Mouse (Mus musculus): ENCODE results near the gene Hnrnpc.
"Not testable (repeated sequence)": the region's sequence is repeated elsewhere in the genome, so short reads cannot be mapped to it uniquely, and the experiment has no call there.

Hnrnpc gene

GRCm38 (mm10) chr14:52103474-52103855, 363 bp downstream of the Hnrnpc start:
- no peak for DNase-seq (ENCODE audit: extremely low read depth, low read depth)

- DNase-seq (ENCODE audit: extremely low read depth, low read depth) = no peak
These were observed 2.3 kb downstream of the Hnrnpc start for GRCm38 (mm10) chr14:52101285-52102157.

GRCm38 (mm10) chr14:52100170-52100960, 3.5 kb downstream of the Hnrnpc start:
- DNase-seq (ENCODE audit: extremely low read depth, low read depth) = no peak

DNA sequence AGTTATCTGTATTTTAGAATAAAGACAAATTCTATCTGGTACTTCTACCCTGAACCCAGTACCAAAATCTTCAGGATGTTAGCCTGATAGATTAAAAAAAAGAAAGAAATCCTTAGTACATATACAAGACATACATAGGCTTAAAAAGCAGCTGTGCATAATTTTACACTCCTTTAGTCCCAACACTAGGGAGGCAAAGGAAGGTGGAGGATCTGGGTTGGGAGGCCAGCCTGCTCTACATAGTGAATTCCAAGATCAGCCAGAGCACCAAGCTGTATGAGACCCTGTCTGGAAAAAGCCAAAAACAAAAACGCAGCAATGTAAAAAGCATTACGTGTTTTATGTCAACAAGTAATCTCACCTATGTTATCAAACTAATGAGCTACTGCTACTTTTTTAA, 4.3 kb downstream of the Hnrnpc start:
- DNase-seq (ENCODE audit: extremely low read depth, low read depth) = no peak

- not testable (repeated sequence) for DNase-seq (ENCODE audit: extremely low read depth, low read depth)
These were observed 5.4 kb downstream of the Hnrnpc start for GRCm38 (mm10) chr14:52098387-52098786.

GRCm38 (mm10) chr14:52097191-52097590, 6.6 kb downstream of the Hnrnpc start:
- not testable (repeated sequence) for DNase-seq (ENCODE audit: extremely low read depth, low read depth)

DNA sequence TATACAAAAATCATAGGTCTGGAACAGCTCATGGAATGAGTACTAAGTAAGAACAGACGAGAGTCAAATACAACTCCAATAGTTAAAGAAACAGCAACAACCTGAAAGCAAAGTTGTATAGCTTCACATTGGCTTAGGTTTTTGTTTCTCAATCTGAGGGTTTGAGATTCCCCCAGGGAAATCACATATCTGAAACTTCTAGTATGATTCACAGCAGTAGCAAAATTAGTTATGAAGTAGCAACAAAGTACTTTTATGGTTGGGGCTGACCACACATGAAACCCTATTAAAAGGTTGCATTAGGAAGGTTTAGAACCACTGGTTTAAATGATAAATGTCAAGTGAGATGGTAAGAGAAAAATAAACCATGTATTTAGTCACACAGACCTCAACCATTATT, 9.3 kb downstream of the Hnrnpc start:
- no peak for DNase-seq (ENCODE audit: extremely low read depth, low read depth)

- DNase-seq (ENCODE audit: extremely low read depth, low read depth) = no peak
These were observed 20.7 kb downstream of the Hnrnpc start for GRCm38 (mm10) chr14:52083083-52083482.

- no peak for DNase-seq (ENCODE audit: extremely low read depth, low read depth)
These were observed 32.2 kb downstream of the Hnrnpc start for GRCm38 (mm10) chr14:52071599-52072137.

DNA sequence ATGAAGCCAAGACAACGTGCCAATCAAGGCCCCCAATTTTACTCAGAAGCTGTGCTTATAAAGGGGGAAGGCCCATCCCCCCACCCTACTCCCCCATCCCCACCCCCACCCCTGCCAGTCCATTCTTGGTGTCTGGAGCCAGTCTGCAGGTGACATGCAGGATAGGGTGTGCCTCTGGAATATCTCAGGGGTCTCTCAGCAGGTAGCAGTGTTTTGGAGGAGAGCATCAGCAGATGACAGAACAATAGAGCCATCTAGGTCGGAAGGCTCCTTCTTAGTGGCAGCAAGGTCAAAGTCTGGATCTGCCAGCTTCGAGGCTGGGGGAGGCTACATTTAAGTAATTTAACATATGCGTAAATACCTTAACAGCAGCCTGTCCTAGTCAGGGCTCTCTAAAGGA, 37.7 kb downstream of the Hnrnpc start:
- no peak for DNase-seq (ENCODE audit: extremely low read depth, low read depth)

DNA sequence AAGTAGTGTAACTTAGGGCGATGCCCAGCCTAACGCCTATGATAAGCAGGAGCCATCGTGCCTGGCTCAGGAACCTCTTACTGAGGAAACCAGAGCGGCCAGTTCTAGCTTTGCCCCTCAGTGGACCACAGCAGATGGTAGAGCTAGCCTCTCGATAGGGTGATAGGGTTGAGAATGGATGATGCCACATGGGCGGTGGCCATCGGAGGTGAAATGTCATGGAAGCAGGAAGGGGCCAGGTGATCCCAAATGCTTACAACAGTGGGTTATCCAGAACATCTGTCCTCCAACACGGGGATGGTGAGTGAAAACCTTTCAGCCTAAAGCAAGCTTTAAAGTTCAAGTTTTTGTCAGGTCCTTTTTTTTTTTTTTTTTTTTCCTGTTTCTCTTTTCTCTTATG, 42.0 kb downstream of the Hnrnpc start:
- no peak for DNase-seq (ENCODE audit: extremely low read depth, low read depth)

- DNase-seq (ENCODE audit: extremely low read depth, low read depth) = no peak
These were observed 43.0 kb downstream of the Hnrnpc start for GRCm38 (mm10) chr14:52060800-52061199.

- no peak for DNase-seq (ENCODE audit: extremely low read depth, low read depth)
These were observed 43.8 kb downstream of the Hnrnpc start for GRCm38 (mm10) chr14:52059982-52060381.

GRCm38 (mm10) chr14:52052720-52053119, 51.1 kb downstream of the Hnrnpc start:
- DNase-seq (ENCODE audit: extremely low read depth, low read depth) = not testable (repeated sequence)

- DNase-seq (ENCODE audit: extremely low read depth, low read depth) = no peak
These were observed 57.8 kb downstream of the Hnrnpc start for GRCm38 (mm10) chr14:52045966-52046565.

GRCm38 (mm10) chr14:52044901-52045678, 58.7 kb downstream of the Hnrnpc start:
- peak; percentile 67 for DNase-seq (ENCODE audit: extremely low read depth, low read depth)

- DNase-seq (ENCODE audit: extremely low read depth, low read depth) = no peak
These were observed 60.4 kb downstream of the Hnrnpc start for GRCm38 (mm10) chr14:52043446-52043845.

- DNase-seq (ENCODE audit: extremely low read depth, low read depth) = not testable (repeated sequence)
These were observed 61.5 kb downstream of the Hnrnpc start, which contains the start of gene Olfr221 for GRCm38 (mm10) chr14:52042359-52042758. Gene Olfr221 (minus strand): TSS chr14:52042459.

DNA sequence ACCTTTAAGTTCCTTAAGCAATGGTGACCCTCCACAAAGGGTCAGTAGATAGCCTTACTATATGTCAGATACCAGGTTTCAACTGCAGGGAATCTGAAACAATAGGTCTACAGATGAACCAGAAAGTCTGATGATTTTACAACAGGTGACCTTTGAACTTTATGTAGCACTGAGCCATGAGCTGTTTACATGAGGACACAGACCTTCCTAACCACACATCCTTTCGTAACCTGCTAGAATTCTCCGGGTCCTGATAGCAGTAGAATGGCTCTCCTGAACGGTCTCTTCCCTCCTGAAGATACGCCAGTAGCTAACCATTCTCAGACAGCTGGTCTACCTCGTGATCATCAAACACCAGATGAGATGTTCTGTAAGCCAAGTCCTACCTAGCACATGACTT, 64.5 kb downstream of the Hnrnpc start:
- DNase-seq (ENCODE audit: extremely low read depth, low read depth) = no peak

DNA sequence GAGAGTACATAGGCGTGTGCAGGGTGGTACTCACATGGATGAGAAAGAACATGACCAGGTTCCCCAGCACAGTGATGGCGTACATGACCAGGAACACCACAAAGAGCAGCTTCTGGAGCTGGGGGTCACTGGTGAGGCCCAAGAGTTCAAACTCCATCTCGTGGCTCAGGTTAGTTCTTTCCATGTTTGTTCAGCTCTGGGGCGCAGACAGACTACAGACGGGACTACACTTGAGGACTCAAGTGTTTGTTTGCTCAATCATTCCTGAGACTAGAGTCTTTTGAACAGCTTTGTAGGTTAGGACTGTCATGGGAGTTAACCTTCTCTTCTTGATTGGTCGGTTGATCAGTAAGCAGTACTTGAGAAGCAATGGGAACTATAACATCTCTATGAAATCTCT, 67.9 kb downstream of the Hnrnpc start:
- DNase-seq (ENCODE audit: extremely low read depth, low read depth) = no peak

DNA sequence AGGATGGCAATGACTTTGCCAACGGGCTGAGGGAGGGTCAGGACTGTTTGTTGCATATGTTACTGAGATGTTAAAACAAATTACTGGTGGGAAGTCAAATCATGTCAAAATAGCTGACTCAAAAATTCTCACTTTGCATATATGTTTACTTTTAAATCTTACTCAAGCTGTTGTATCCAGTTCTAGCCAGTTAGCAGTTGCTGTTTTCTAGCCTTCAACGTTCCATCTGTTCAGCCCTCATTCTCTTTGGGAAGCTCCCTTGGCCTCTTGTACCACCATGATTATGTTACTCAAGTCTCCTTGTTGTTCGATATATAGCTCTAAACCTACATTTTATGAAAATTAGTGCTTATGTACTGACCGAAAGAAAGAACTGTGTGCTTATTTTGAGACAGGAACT, 77.5 kb downstream of the Hnrnpc start:
- no peak for DNase-seq (ENCODE audit: extremely low read depth, low read depth)

Measured in MEL-GATA-1-ER (cell line).